Mouse (Mus musculus) left cerebral cortex, adult 9 months (tissue): Measurements from ENCODE around the gene Tnfaip8l1.

Experiments
- DNase-seq, 2 experiments: peaks; one replicate each; pipeline ENCODE4 v3.0.0; 2022; ENCODE audit warnings: low spot score in 2 of 2

The Tnfaip8l1 gene

GRCm38 (mm10) chr17:56137839-56138613 is 24.3 kb upstream of the Tnfaip8l1 start:
- no peak for DNase-seq

- DNase-seq, result no peak
Observed at GRCm38 (mm10) chr17:56139355-56139754, 22.9 kb upstream of the Tnfaip8l1 start.

GRCm38 (mm10) chr17:56139858-56140595 is 22.2 kb upstream of the Tnfaip8l1 start, which contains the start of gene Sema6b:
Gene Sema6b, minus strand, starts transcription at chr17:56140343.
- peak in 1 of 2 experiments; percentile 70 for DNase-seq

GRCm38 (mm10) chr17:56141702-56142605 is 20.3 kb upstream of the Tnfaip8l1 start:
- DNase-seq, result peak in 1 of 2 experiments; percentile 66

GRCm38 (mm10) chr17:56144546-56144945 is 17.7 kb upstream of the Tnfaip8l1 start:
- DNase-seq, result no peak

GRCm38 (mm10) chr17:56146131-56146530 is 16.1 kb upstream of the Tnfaip8l1 start:
- DNase-seq, result no peak

GRCm38 (mm10) chr17:56147420-56147819 is 14.9 kb upstream of the Tnfaip8l1 start:
- DNase-seq, result no peak

GRCm38 (mm10) chr17:56148280-56148679 is 14.0 kb upstream of the Tnfaip8l1 start:
- DNase-seq, result no peak

GRCm38 (mm10) chr17:56148790-56149618 is 13.3 kb upstream of the Tnfaip8l1 start:
- no peak for DNase-seq

GRCm38 (mm10) chr17:56149897-56150296 is 12.4 kb upstream of the Tnfaip8l1 start:
- no peak for DNase-seq

GRCm38 (mm10) chr17:56153643-56154042 is 8.6 kb upstream of the Tnfaip8l1 start:
- DNase-seq, result no peak

- DNase-seq, result peak in 1 of 2 experiments; percentile 67
Observed at GRCm38 (mm10) chr17:56159729-56160128, 2.5 kb upstream of the Tnfaip8l1 start.

- DNase-seq, result no peak
Observed at GRCm38 (mm10) chr17:56163523-56164102, 1.3 kb downstream of the Tnfaip8l1 start.

GRCm38 (mm10) chr17:56164510-56164909 is 2.2 kb downstream of the Tnfaip8l1 start:
- no peak for DNase-seq

GRCm38 (mm10) chr17:56165671-56166070 is 3.4 kb downstream of the Tnfaip8l1 start:
- DNase-seq, result no peak

GRCm38 (mm10) chr17:56169830-56170229 is 7.6 kb downstream of the Tnfaip8l1 start:
- DNase-seq, result no peak

GRCm38 (mm10) chr17:56170636-56171035 is 8.4 kb downstream of the Tnfaip8l1 start:
- no peak for DNase-seq

- no peak for DNase-seq
Observed at GRCm38 (mm10) chr17:56171456-56171855, 9.2 kb downstream of the Tnfaip8l1 start.

GRCm38 (mm10) chr17:56171881-56172280 is 9.6 kb downstream of the Tnfaip8l1 start:
- no peak for DNase-seq

- no peak for DNase-seq
Observed at GRCm38 (mm10) chr17:56173401-56174046, 11.2 kb downstream of the Tnfaip8l1 start.
